Mouse (Mus musculus): ENCODE measurements at regions not wholly inside any gene's neighbourhood (a gene's known extent, or its start where the extent isn't known, plus 50 kb on each side); places are given as distances from the start of the nearest gene placed in this dataset.

- WGBS = 81% methylated on average over 6 of the region's 6 CpGs
- H3K27me3 ChIP-seq (replicated peaks) = no peaks in the 10 kb centered on the region
- no peak overlapping the region for H3K4me3 ChIP-seq (replicated peaks)
- no peaks in the 10 kb centered on the region for H3K4me1 ChIP-seq (replicated peaks)
- no peak overlapping the region for H3K27ac ChIP-seq
- no peaks in the 10 kb centered on the region for H3K36me3 ChIP-seq
- H3K9ac ChIP-seq = no peak overlapping the region
- no peak overlapping the region for H3K4me2 ChIP-seq (replicated peaks)
- H3K9me3 ChIP-seq = no peaks in the 10 kb centered on the region
- no peak for ATAC-seq
Measured at GRCm38 (mm10) chr14:105435343-105435742, 177.0 kb downstream of the Ndfip2 start.

DNA sequence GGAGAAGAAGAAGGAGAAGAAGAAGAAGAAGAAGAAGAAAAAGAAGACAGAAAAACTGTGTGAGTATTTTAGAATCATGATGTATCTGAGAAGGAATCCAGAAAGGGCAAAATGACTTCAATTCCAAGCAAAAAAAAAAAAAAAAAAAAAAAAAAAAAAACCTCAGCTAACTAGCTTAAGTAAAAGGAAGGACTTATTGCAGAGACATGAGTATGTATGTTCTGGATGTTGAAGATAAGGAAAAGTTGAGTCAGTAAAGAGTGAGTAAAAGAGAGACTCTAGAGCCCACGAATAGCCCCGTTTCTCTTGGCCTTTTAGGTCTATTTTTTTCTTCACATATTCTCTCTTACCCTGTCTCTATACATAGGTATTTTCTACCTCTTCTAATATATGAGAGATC, 175.1 kb downstream of the Ndfip2 start:
- Histone ChIP-seq H3K36me3 (no peaks in the 10 kb centered on the region), H3K27me3 (replicated peaks) (no peaks in the 10 kb centered on the region), H3K9me3 (no peaks in the 10 kb centered on the region), H3K4me3 (replicated peaks) (no peak overlapping the region), H3K4me1 (replicated peaks) (no peaks in the 10 kb centered on the region), H3K4me2 (replicated peaks) (no peak overlapping the region), H3K27ac (no peak overlapping the region), H3K9ac (no peak overlapping the region)
- no peak for ATAC-seq
- 77% methylated on average over 2 of the region's 2 CpGs for WGBS

GRCm38 (mm10) chr14:105432670-105433069, 174.3 kb downstream of the Ndfip2 start:
- WGBS = 9% methylated on average over 4 of the region's 4 CpGs
- Histone ChIP-seq H3K27me3 (replicated peaks) (no peaks in the 10 kb centered on the region), H3K4me3 (replicated peaks) (no peak overlapping the region), H3K4me1 (replicated peaks) (no peaks in the 10 kb centered on the region), H3K4me2 (replicated peaks) (0 out of 2 replicates have a peak overlapping the region, but pooled peaks have one; percentile 3), H3K27ac (no peak overlapping the region), H3K9me3 (no peaks in the 10 kb centered on the region), H3K36me3 (no peaks in the 10 kb centered on the region), H3K9ac (no peak overlapping the region)
- peak; percentile 85 for ATAC-seq

DNA sequence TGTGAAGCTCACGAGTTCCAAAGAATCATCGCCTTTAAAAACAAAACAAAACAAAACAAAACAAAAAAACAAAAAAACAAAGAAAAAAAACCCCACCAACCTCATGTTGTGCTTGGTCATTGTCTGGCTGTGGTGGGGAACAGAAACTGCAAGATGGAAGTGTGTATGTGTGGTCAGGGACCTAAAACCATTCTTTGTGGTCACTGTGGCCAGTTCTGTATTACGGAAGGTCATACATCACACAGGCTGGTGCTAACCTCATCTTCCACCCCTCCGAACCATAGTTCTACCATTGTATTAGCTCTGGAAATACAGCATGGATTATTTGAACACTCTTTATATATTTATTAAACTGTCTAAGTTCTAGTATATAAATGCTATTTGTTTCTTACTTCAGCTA, 173.2 kb downstream of the Ndfip2 start:
- H3K4me1 ChIP-seq (replicated peaks) = peaks cover 3% of the 10 kb centered on the region; the same call in 1 of the 2 replicates
- ATAC-seq = no peak
- 92% methylated on average over 4 of the region's 4 CpGs for WGBS

DNA sequence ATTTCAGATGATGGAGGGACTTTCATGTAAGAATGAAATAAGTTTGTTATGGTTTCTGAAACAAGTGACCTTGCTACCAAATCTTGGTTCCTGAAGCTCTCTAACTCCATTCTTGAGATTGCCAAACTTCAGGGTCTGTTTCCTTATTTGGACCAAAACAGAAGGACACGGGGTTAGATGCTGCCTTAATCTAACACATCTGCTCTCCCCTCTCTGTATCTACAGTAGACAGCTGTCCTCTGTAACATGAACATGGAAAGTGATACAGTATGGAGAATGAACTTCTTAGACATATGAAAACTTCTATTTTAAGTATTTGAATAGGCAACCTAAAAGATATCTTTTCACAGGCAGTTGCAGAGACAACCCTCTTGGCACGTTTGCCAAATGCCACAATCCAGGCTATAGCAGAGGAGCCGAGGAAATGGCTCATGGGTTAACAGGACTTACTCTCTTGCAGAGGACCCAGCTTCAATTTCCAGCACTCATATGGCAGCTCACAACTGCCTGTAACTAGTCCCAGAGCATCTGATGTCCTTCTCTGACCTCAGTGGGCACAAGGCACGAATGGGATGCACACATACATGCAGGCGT, 171.4 kb downstream of the Ndfip2 start:
- H3K9ac ChIP-seq = no peak overlapping the region
- 74% methylated on average over 5 of the region's 5 CpGs for WGBS
- no peak for ATAC-seq

More for the DNA sequence above, 173.2 kb downstream of the Ndfip2 start:
- Histone ChIP-seq H3K27me3 (replicated peaks) (no peaks in the 10 kb centered on the region), H3K4me2 (replicated peaks) (no peak overlapping the region), H3K9me3 (no peaks in the 10 kb centered on the region), H3K9ac (no peak overlapping the region), H3K4me3 (replicated peaks) (no peak overlapping the region), H3K27ac (no peak overlapping the region), H3K36me3 (no peaks in the 10 kb centered on the region)

DNA sequence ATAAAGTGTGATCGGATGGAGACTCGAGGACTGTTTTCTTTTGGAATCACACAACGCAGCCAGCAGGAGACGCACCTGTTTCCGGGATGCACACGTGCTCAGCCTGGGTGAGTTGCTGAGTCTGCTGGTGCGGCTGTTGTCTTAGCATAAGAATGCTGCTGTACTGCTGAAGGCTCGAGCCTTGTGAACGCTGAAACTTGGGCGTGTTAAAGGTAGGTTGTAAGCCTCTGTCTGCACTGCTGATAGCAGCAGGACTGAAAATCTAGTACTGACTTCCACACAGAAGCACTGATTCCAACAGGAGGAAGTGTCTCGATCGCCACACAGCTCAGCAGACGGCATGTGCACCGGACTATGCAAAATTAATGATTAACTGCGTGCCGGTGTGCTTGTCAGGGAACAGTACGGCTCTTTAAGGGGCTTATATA, 169.1 kb downstream of the Ndfip2 start:
- no peaks in the 10 kb centered on the region for H3K9me3 ChIP-seq
- 27% methylated on average over 17 of the region's 17 CpGs for WGBS
- H3K27me3 ChIP-seq (replicated peaks) = no peaks in the 10 kb centered on the region
- peaks cover 3% of the 10 kb centered on the region; the same call in 1 of the 2 replicates for H3K4me1 ChIP-seq (replicated peaks)
- peak overlapping the region; percentile 52; the same call in 1 of the 2 replicates for H3K27ac ChIP-seq
- H3K9ac ChIP-seq = no peak overlapping the region
- ATAC-seq = peak; percentile 98
- no peaks in the 10 kb centered on the region for H3K36me3 ChIP-seq
- peak overlapping the region; percentile 51 for H3K4me2 ChIP-seq (replicated peaks)
- H3K4me3 ChIP-seq (replicated peaks) = peak overlapping the region; percentile 15; the same call in 1 of the 2 replicates

More for the DNA sequence above, 171.4 kb downstream of the Ndfip2 start:
- Histone ChIP-seq H3K4me3 (replicated peaks) (no peak overlapping the region), H3K36me3 (no peaks in the 10 kb centered on the region), H3K27me3 (replicated peaks) (no peaks in the 10 kb centered on the region), H3K4me1 (replicated peaks) (peaks cover 3% of the 10 kb centered on the region; the same call in 1 of the 2 replicates), H3K9me3 (no peaks in the 10 kb centered on the region), H3K4me2 (replicated peaks) (no peak overlapping the region), H3K27ac (no peak overlapping the region)

DNA sequence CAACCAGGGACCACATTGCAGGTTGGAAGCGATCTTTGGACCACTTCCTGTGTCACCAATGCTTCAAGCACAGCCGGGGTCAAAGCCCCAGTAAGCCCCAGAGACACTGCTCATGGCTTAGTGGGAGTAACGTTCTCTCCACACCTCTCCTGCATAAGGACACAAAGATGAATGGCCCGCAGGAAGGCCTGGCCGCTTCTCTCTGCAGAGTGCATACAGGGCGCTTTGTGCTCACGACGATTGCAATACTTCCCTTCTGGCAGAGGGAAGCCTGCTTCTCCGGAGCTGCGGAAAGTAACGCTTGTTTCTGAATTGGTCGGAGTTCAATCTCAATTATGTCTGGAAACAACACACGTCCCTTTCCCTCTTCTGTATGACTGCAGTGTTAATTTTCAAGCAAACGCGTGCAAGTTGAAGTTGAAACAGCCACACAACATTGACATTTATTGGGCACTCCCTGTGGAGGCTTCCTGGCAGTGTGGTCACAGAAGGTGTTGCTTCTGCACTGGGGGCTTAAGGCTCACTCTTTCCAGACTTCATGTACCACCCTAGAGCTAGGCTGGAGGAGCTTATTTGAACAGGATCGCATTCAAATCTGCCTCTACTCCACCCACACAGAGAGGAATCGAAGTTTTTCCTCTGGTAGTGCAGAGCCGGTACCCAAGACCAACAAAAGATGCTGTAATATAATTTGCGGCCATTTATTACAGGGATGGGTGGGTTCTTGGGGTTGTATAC, 168.4 kb downstream of the Ndfip2 start:
- H3K4me2 ChIP-seq (replicated peaks) = peak overlapping the region; percentile 51
- H3K27me3 ChIP-seq (replicated peaks) = no peaks in the 10 kb centered on the region
- WGBS = 60% methylated on average over 19 of the region's 19 CpGs
- peak; percentile 47; the same call in 1 of the 2 replicates for ATAC-seq
- H3K9ac ChIP-seq = no peak overlapping the region
- H3K4me3 ChIP-seq (replicated peaks) = no peak overlapping the region
- H3K4me1 ChIP-seq (replicated peaks) = peaks cover 3% of the 10 kb centered on the region; the same call in 1 of the 2 replicates
- no peak overlapping the region for H3K27ac ChIP-seq
- H3K36me3 ChIP-seq = no peaks in the 10 kb centered on the region
- no peaks in the 10 kb centered on the region for H3K9me3 ChIP-seq

DNA sequence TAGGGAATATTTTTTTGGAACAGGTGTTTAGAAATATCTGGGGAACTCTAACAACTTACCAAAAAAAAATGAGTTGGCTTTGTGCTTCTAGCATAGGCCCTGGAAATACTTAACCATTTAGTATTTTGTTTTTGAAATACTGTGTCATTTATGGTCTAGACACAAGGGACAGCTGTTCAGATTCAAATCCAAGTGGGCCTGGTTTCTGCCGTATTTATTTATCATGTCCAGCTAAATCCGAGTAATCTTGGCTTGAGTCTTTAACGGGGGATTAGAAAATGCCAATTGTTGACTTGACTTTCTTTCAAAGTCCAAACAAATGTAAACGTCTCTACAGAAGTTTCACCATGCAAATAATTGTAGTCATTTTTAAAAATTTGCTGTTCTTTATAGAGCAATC, 159.6 kb downstream of the Ndfip2 start:
- no peak overlapping the region for H3K4me3 ChIP-seq (replicated peaks)
- no peaks in the 10 kb centered on the region for H3K36me3 ChIP-seq
- WGBS = 39% methylated on average over 4 of the region's 4 CpGs
- H3K27ac ChIP-seq = no peak overlapping the region
- H3K4me2 ChIP-seq (replicated peaks) = no peak overlapping the region
- H3K27me3 ChIP-seq (replicated peaks) = no peaks in the 10 kb centered on the region
- H3K4me1 ChIP-seq (replicated peaks) = no peaks in the 10 kb centered on the region
- ATAC-seq = no peak
- no peaks in the 10 kb centered on the region for H3K9me3 ChIP-seq
- H3K9ac ChIP-seq = no peak overlapping the region

- Histone ChIP-seq H3K27ac (no peak overlapping the region), H3K9me3 (no peaks in the 10 kb centered on the region), H3K36me3 (no peaks in the 10 kb centered on the region), H3K4me3 (replicated peaks) (no peak overlapping the region), H3K27me3 (replicated peaks) (no peaks in the 10 kb centered on the region), H3K4me1 (replicated peaks) (no peaks in the 10 kb centered on the region), H3K4me2 (replicated peaks) (no peak overlapping the region), H3K9ac (no peak overlapping the region)
- ATAC-seq = no peak
- WGBS = 58% methylated on average over 8 of the region's 8 CpGs
Measured at GRCm38 (mm10) chr14:105417458-105417960, 159.1 kb downstream of the Ndfip2 start.

DNA sequence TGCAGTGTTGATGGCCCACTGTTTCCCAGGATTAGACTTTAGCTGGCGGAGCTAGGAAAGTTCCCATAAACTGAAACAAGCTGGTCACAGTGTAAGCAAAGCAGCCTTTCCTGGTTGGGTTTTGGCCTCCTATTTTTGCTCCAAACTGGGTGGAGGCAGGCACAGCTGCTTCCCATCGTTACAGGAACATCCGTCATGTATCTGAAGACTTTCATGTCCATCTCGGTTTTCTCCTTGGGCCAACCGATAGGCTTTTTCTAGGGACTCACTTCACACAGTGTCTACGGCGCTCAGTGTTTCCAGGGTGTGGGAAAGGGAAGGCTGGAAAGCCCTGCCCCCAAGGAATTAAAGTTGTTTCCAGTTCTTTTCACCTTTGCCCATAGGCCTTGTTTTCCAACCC, 158.6 kb downstream of the Ndfip2 start:
- H3K27ac ChIP-seq = no peak overlapping the region
- ATAC-seq = no peak

DNA sequence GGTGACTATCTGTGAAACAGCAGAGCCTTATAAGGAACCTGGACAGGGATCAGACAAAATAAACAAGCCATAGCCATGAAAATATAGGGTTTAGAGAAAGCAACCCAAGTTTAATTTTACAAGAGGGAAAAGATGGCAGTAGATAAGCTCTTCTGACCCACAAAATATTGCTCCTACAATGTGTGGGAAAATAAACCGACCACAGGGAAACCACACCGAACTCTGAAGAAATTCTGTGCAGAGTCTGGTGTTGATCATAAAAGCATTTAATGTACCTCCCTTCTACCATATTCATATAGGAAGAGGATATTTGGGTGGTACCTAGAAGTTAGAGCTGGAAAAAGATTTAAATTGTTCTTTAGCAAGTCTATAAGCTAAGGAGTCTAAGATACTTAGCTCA, 146.3 kb downstream of the Ndfip2 start:
- WGBS = 86% methylated on average over 2 of the region's 2 CpGs
- H3K4me3 ChIP-seq (replicated peaks) = no peak overlapping the region
- no peaks in the 10 kb centered on the region for H3K9me3 ChIP-seq
- H3K36me3 ChIP-seq = no peaks in the 10 kb centered on the region
- H3K27ac ChIP-seq = no peak overlapping the region
- no peak overlapping the region for H3K4me2 ChIP-seq (replicated peaks)
- no peak overlapping the region for H3K9ac ChIP-seq
- ATAC-seq = no peak
- H3K27me3 ChIP-seq (replicated peaks) = no peaks in the 10 kb centered on the region
- H3K4me1 ChIP-seq (replicated peaks) = no peaks in the 10 kb centered on the region

More for the DNA sequence above, 158.6 kb downstream of the Ndfip2 start:
- Histone ChIP-seq H3K9ac (no peak overlapping the region), H3K4me3 (replicated peaks) (no peak overlapping the region), H3K27me3 (replicated peaks) (no peaks in the 10 kb centered on the region), H3K4me1 (replicated peaks) (no peaks in the 10 kb centered on the region), H3K4me2 (replicated peaks) (no peak overlapping the region), H3K9me3 (no peaks in the 10 kb centered on the region), H3K36me3 (no peaks in the 10 kb centered on the region)
- WGBS = 63% methylated on average over 7 of the region's 7 CpGs

DNA sequence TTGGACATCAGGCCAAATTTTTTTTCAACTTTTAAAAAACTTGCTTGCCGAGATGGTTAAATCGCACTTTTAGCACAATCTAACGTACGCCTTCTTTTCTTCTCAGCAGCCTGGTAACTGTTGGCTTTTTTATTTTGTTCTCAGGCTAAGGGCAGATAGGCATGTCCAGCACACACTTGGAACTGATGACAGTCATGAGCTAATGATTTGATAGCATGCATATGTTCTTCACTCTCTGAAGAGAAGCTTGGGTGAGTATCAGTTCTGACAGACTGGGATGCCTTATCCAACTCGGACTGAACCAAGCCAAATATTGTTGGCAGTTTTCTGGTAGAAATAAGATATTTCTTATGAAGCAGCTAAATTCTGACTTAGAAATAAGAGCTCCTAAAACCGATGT, 145.9 kb downstream of the Ndfip2 start:
- 84% methylated on average over 6 of the region's 6 CpGs for WGBS
- Histone ChIP-seq H3K27me3 (replicated peaks) (no peaks in the 10 kb centered on the region), H3K9me3 (no peaks in the 10 kb centered on the region), H3K4me3 (replicated peaks) (no peak overlapping the region), H3K4me1 (replicated peaks) (no peaks in the 10 kb centered on the region), H3K27ac (no peak overlapping the region), H3K4me2 (replicated peaks) (no peak overlapping the region), H3K36me3 (no peaks in the 10 kb centered on the region), H3K9ac (no peak overlapping the region)
- ATAC-seq = no peak
